Mouse (Mus musculus): Measurements from ENCODE around the gene Nup214.

DNA sequence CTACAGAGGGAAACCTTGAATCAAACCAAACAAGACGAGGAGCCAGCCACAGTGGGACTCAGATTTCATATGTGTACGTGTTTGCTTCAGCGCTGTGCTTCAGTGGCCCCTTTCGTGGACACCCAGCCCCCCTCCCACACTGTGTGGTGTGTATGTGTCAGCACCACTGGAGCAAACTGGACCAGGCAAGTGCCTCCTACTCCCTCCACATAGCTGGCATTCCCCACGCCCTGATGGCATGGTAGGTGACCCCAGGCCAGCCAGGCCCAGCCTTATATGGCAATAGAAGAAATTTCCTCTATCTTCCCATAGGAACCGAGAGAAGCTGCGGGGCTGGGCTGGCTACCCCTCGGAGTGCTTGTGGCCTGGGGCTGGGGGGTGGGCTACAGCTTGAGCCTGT, 20.5 kb upstream of the Nup214 start:
- TF ChIP-seq E2F4 (IDR thresholded peaks at IDR 0.05; ENCODE audit: insufficient replicate concordance, low read depth, low read length), result no peak
- no peak for TF ChIP-seq POLR2A (IDR thresholded peaks at IDR 0.05; ENCODE audit: low read depth, low read length)
- TF ChIP-seq EP300 (IDR thresholded peaks at IDR 0.05; ENCODE audit: low read length), result no peak
- no peak for TF ChIP-seq CTCF (conservative IDR thresholded peaks at IDR 0.05 in 1 of 2, IDR thresholded peaks at IDR 0.05 in 1 of 2; ENCODE audit: low read depth in 2 of 2, low read length in 2 of 2)
- no peak for TF ChIP-seq USF1 (IDR thresholded peaks at IDR 0.05; ENCODE audit: low read depth, low read length)
- no peak for TF ChIP-seq MAZ (IDR thresholded peaks at IDR 0.05; ENCODE audit: low read depth, low read length)
- no peak for TF ChIP-seq HCFC1 (IDR thresholded peaks at IDR 0.05; ENCODE audit: low read depth, low read length)
- no peak for TF ChIP-seq SIN3A (IDR thresholded peaks at IDR 0.05; ENCODE audit: low read length)
- TF ChIP-seq CHD2 (IDR thresholded peaks at IDR 0.05; ENCODE audit: low read length), result no peak

Measured in CH12.LX (cell line).